Mouse (Mus musculus) heart, adult 8-10 months (tissue): ENCODE data around the gene Synm. TPM values are rescaled to one million over a fixed set of nuclear protein-coding genes. Genes with fewer than 3 reads are reported as not detected.

ENCODE experiments used
- DNase-seq: peaks from one replicate; pipeline ENCODE4 v3.0.0; 2022; ENCODE audit warnings: low spot score
- microRNA-seq: library from miRNA; unstranded; fragments of <30 nt; microRNA quantifications from one replicate; pipeline ENCODE4 v1.2.0, GENCODE M21; 2022
- total RNA-seq, 4 experiments: library from RNA; stranded (reverse); gene quantifications; 2 replicates each; pipeline ENCODE4 v1.2.4; 2022

Synm gene
- total RNA-seq, 4 experiments from 2014 or later, result 9.0 to 12.2 (median 9.9) TPM

- DNase-seq, result peak; percentile 35
These were observed 58.7 kb downstream of the Synm start for GRCm38 (mm10) chr7:67700846-67701245.

- no peak for DNase-seq
These were observed 60.2 kb downstream of the Synm start for GRCm38 (mm10) chr7:67699301-67699700.

GRCm38 (mm10) chr7:67697892-67698630, 61.5 kb downstream of the Synm start:
- DNase-seq, result peak; percentile 46

DNA sequence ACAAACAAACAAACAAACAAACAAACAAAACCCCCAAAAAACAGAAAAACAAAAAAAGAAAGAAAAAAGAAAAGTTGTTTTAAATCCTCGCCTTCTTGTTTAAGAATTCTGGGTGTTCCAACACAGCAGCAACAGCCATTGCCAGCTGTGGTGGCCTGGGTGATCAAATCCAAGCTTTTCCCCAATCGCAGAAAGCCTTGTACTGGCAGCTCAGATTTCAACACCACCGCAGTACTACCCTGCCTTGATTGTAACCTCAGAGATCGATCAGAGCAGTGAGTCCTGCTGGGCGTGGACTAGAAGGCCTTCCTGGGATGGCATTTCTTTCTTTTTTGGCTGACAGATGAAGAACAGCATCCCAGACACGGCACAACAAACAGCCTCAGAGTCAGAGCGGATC, 63.6 kb downstream of the Synm start:
- no peak for DNase-seq

- no peak for DNase-seq
These were observed 66.6 kb downstream of the Synm start for GRCm38 (mm10) chr7:67692791-67693538.

GRCm38 (mm10) chr7:67692141-67692540, 67.4 kb downstream of the Synm start:
- DNase-seq, result peak; percentile 64

- peak; percentile 31 for DNase-seq
These were observed 68.5 kb downstream of the Synm start for GRCm38 (mm10) chr7:67691036-67691435.

- no peak for DNase-seq
These were observed 69.7 kb downstream of the Synm start for GRCm38 (mm10) chr7:67689793-67690192.

DNA sequence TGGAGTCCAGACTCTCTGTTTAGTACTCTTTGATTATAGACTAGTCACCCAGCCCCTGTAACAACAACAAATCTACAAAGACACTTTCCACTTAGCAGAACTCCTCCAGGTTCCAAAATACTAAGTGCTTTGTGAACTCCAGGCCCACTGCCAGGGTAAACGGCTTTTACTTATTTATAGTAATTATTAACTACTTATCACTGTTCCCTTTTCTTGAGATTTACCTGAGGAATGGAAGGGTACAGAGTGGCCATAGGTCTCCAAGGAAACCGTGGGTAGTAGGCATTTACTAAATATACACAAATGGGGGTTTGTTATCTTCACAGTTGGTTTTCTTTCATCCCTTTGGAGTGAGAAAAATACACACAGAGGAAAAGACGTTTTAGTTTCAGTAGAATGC, 71.3 kb downstream of the Synm start:
- DNase-seq, result no peak

DNA sequence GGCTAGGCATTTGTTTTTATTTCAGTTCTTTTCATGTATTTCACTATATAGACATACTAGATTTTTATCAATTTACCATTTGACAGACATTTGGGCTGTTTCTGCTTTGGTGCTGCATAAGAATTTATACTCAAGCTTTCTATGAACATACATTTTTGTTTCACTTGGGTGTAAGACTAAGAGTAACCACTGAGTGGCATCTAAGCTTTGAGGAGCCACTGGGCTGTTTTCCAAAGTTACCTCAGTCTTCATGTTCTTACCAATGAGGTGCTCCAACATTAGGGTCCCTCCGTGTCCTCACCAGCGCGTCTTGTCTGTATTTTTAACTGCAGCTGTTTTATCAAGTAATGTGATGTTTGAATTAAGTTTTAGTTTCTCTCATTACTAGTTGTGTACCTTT, 73.0 kb downstream of the Synm start:
- DNase-seq, result no peak

- DNase-seq, result no peak
These were observed 76.5 kb downstream of the Synm start for GRCm38 (mm10) chr7:67683006-67683405.

DNA sequence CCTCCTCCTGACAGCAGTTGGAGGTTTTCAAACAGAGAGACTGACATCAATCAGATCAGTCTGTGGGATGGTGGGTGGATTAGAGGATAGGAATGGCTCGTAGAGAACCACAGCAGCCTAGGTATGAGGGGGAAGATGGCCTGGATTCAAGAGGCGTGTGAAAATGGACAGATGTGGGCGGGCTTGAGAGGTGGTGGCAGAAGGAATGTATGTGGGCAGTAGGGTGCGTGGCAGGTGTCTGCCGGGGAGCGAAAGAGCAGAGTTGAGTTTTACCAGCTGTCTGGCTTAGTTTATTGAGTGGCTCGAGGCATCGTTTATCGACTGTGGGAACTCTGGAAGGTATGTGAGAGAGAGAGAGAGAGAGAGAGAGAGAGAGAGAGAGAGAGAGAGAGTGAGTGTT, 78.5 kb downstream of the Synm start:
- no peak for DNase-seq

Small RNAs within 50 kb of the gene (microRNA-seq; reads per million reads assigned to microRNA genes)
- gene Gm23844, result not detected

Other genes with a start within 250 kb of the Synm start
- gene Lrrc28, start 114.5 kb downstream of the Synm start, total RNA-seq, result 10 to 100 TPM; 13.5 to 19.6 (median 17.2) TPM
- 10 to 100 TPM; 16.2 to 18.6 (median 17.4) TPM for gene Ttc23, start 112.3 kb downstream of the Synm start, total RNA-seq
- gene Igf1r, start 193.1 kb upstream of the Synm start, total RNA-seq, result 10 to 100 TPM; 10.3 to 17.3 (median 14.4) TPM